Mouse (Mus musculus) kidney, embryonic 16.5 days (tissue): ENCODE results near the gene Plp2. TPM values are rescaled to one million over a fixed set of nuclear protein-coding genes. Genes with fewer than 3 reads are reported as not detected.

ENCODE experiments used
- ATAC-seq: fragments of 200-750 bp; cut with Nextera tagmentation; 2 replicates; pipeline ENCODE4 v1.8.0; 2017; ENCODE audit warnings: moderate TSS enrichment; ENCODE audit not compliant: low FRiP score, low TSS enrichment
- H3K27ac ChIP-seq: fragments of 300-500 bp; sonication (generic); 2 replicates; pipeline ENCODE4 v1.5.1; 2014; ENCODE audit warnings: low read length
- H3K27me3 ChIP-seq: fragments of 300-500 bp; sonication (generic); 2 replicates; pipeline ENCODE4 v1.6.1; 2014; ENCODE audit warnings: low read length, control low read depth, mixed read lengths; ENCODE audit not compliant: insufficient read depth
- H3K36me3 ChIP-seq: fragments of 300-500 bp; sonication (generic); 2 replicates; pipeline ENCODE4 v1.6.1; 2014; ENCODE audit warnings: low read length, control low read depth, mixed read lengths; ENCODE audit not compliant: insufficient read depth
- H3K4me1 ChIP-seq: fragments of 300-500 bp; sonication (generic); 2 replicates; pipeline ENCODE4 v1.6.1; 2014; ENCODE audit warnings: low read length, control low read depth, mixed read lengths; ENCODE audit not compliant: insufficient read depth
- H3K4me2 ChIP-seq: fragments of 300-500 bp; sonication (generic); replicated peaks from 2 replicates; pipeline ENCODE4 v1.6.1; 2014; ENCODE audit warnings: low read depth, low read length
- H3K4me3 ChIP-seq: fragments of 300-500 bp; sonication (generic); 2 replicates; pipeline ENCODE4 v1.5.1; 2014; ENCODE audit warnings: mild to moderate bottlenecking, low read length
- H3K9ac ChIP-seq: fragments of 300-500 bp; sonication (generic); replicated peaks from 2 replicates; pipeline ENCODE4 v1.6.1; 2014; ENCODE audit warnings: low read length
- H3K9me3 ChIP-seq: fragments of 300-500 bp; sonication (generic); 2 replicates; pipeline ENCODE4 v1.6.1; 2016; ENCODE audit warnings: low read length, control low read depth
- WGBS: fragments of 180-500 bp; shearing (Covaris S2); extraction: QIAGEN DNeasy Blood & Tissue Kit; methylation state at CpG from one replicate; pipeline ENCODE4 v1.1.7; 2014; 5-methylcytosine and 5-hydroxymethylcytosine counted together
- polyA plus RNA-seq: library from polyadenylated mRNA; unstranded; fragments of >200 nt; fragmentation: Nextera tagmentation; extraction: Ambion mirVana; gene quantifications from 2 replicates; pipeline ENCODE4 v1.2.1, GENCODE M21; 2015

Plp2 gene
- polyA plus RNA-seq, 1 experiment from 2014 or later: 170 TPM

DNA sequence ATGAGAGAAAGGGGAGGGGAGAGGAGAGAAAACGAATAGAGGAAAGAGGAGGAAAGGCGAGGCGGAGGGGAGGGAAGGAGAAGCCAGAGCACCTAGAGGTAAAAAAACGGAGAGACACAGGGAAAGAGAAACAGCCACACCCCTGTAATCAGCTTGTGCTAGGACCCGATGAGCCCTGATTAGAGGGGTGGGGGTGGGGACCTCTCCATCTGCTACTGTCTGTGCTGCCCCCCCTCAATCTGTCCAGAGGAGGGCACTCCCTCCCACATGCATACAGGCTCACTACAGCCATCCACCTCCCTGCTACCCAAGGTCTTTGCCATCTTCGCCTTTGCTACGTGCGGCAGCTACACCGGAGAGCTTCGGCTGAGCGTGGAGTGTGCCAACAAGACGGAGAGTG, 30.4 kb downstream of the Plp2 start:
- Histone ChIP-seq H3K36me3 (no peaks in the 10 kb centered on the region), H3K27me3 (no peaks in the 10 kb centered on the region; the same call in 1 of the 2 replicates), H3K4me2 (no peak overlapping the region), H3K9ac (no peak overlapping the region), H3K27ac (no peak overlapping the region), H3K4me1 (no peaks in the 10 kb centered on the region), H3K4me3 (no peak overlapping the region), H3K9me3 (no peaks in the 10 kb centered on the region)
- WGBS: 37% methylated on average over 12 of the region's 12 CpGs
- no peak for ATAC-seq

DNA sequence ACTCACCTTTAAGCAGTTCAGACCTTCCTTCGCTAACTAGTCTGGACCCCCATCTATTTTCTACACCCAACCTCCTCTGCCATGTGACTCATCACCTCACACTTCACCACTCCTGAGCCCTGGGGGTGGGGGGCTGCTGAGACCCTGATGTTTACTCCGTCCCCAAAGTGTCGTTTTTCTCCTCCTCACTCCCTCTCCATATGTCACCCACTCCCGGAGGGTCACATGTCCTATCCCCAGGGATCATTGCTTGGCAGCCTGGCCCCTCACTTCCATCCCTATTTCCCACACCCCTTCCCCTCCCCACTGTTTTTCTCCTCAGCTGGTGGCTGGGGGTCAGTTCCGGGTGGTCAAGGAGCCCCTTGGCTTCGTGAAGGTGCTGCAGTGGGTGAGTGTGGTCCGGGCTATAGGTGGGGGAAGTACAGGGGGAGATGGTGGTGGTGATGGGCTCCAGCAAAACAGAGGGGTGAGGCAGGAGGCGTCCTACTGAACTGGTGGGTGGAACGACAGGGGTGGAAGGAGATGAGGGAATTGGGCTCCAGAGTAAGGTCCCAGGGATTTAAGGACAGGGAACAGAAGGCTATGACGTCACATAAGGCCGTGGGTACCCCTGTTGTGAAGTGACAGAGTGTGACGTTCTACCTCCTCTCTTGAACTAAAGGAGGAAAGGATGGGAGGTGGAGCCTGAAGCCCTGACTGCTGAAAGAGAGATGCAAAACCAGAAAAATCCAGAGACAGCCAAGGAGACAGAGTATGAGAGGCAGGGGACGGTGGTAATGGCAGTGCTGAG, 31.5 kb downstream of the Plp2 start:
- Histone ChIP-seq H3K27me3 (no peaks in the 10 kb centered on the region; the same call in 1 of the 2 replicates), H3K4me2 (no peak overlapping the region), H3K9me3 (no peaks in the 10 kb centered on the region), H3K36me3 (no peaks in the 10 kb centered on the region), H3K4me1 (no peaks in the 10 kb centered on the region), H3K4me3 (no peak overlapping the region), H3K27ac (no peak overlapping the region), H3K9ac (no peak overlapping the region)
- no peak for ATAC-seq
- WGBS: 32% methylated on average over 13 of the region's 13 CpGs

DNA sequence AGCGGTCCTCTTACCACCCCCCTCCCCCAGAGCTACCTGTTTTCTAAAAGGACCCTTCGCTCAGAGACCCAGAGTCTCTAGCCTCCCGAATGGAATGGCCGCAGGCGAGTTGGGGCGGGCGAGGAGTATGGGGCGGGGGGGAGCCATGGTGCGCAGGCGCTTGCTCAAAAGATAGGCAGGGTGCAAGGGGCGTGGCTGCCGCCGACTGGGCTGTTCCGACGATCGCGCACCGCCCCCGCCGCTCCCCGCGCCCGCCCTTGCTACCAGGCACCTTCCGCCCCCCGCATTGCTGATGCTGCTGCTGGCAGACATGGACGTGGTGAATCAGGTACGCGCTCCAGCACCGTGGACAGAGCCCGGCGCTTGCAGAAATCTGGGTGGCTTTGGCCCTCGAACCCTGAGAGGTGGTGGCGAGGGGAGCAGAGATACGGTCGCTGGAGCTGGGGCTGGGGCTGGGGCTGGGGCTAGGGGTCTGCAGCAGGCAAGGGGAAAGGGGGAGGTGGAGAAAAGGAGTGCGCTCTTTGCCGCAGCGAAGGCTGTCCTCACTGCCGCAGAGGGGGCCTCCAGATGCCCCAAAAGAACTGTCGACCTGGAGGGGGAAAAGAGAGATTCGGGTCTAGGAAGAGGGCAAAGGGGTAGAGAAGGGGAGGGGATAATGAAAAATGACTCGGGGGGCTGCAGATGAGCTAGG, 32.6 kb downstream of the Plp2 start, which contains the start of gene Syp:
Gene Syp (plus strand): TSS at position 71 of the 691 bp plus-strand sequence.
- no peak within 1 kb of the TSS for H3K27ac ChIP-seq
- no peak within 1 kb of the TSS for H3K9ac ChIP-seq
- no peaks in the 10 kb centered on the region for H3K4me1 ChIP-seq
- peak within 1 kb of the TSS; percentile 53 for H3K4me2 ChIP-seq
- H3K36me3 ChIP-seq: no peaks in the 10 kb centered on the region
- ATAC-seq: peak; percentile 87
- H3K9me3 ChIP-seq: no peaks in the 10 kb centered on the region
- peak within 1 kb of the TSS; percentile 39 for H3K4me3 ChIP-seq
- 26% methylated on average over 37 of the region's 42 CpGs for WGBS
- H3K27me3 ChIP-seq: no peaks in the 10 kb centered on the region; the same call in 1 of the 2 replicates

DNA sequence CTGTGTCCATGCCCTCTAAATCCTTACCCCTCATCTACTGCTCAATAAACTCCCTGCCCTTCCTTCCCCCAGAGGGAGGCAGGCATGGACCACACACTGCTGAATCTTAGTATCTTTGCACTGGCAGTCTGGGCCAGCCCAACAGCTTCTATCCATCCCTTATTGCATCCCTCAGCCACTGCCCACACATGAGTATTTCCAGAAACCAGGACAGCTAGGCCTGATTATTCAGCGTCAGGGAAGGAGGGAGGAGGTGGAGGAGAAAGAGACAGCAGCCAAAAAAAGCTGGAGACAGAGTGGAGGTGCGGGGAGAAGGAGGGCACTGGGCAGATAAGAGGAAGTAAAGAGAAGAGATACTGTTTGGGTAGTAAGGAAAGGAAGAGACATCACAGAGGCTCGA, 36.1 kb downstream of the Plp2 start:
- H3K9me3 ChIP-seq: no peaks in the 10 kb centered on the region
- H3K4me1 ChIP-seq: no peaks in the 10 kb centered on the region
- no peak overlapping the region for H3K4me2 ChIP-seq
- H3K27me3 ChIP-seq: no peaks in the 10 kb centered on the region; the same call in 1 of the 2 replicates
- WGBS: 72% methylated on average over 3 of the region's 3 CpGs
- no peak overlapping the region for H3K9ac ChIP-seq
- H3K36me3 ChIP-seq: no peaks in the 10 kb centered on the region
- no peak overlapping the region for H3K4me3 ChIP-seq
- no peak for ATAC-seq
- no peak overlapping the region for H3K27ac ChIP-seq

DNA sequence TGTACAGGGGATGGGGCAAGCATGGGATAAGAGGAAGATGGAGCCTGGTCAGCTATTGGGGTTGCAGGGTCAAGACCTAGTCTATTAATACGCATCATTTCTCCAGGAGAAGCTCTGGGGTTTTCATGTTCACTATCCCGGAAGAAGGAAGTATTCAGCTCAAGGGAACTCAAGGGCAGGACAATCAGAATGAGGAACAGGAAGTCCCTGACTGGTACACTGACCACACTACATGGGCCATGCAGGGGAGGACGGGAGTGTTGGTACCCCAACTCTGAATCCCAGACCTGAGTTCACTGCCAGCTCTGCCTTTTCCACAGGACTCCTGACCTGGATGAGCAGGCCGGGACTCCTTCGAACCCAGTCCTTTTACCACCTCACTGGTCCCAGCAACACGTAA, 38.6 kb downstream of the Plp2 start:
- no peak overlapping the region for H3K9ac ChIP-seq
- no peaks in the 10 kb centered on the region for H3K9me3 ChIP-seq
- no peak overlapping the region for H3K4me3 ChIP-seq
- H3K36me3 ChIP-seq: no peaks in the 10 kb centered on the region
- no peaks in the 10 kb centered on the region for H3K27me3 ChIP-seq
- 93% methylated on average over 6 of the region's 6 CpGs for WGBS
- no peak overlapping the region for H3K4me2 ChIP-seq
- H3K27ac ChIP-seq: no peak overlapping the region
- no peaks in the 10 kb centered on the region for H3K4me1 ChIP-seq
- ATAC-seq: no peak

Other genes starting within 250 kb of the Plp2 start
- gene Foxp3, start 97.7 kb downstream of the Plp2 start, polyA plus RNA-seq: 0.18 TPM in 1 of 2 replicates, not detected in the other
- gene Ppp1r3f, start 97.1 kb downstream of the Plp2 start, polyA plus RNA-seq: 1.9 and 2.2 TPM in 2 replicates
- gene Ccdc22, start 65.9 kb downstream of the Plp2 start, polyA plus RNA-seq: 35.3 and 36.6 TPM in 2 replicates
- gene Cacna1f, start 64.3 kb downstream of the Plp2 start, polyA plus RNA-seq: 0.04 and 0.09 TPM in 2 replicates
- 3.1 and 3.6 TPM in 2 replicates for gene Syp, start 32.9 kb downstream of the Plp2 start, polyA plus RNA-seq
- 14.1 and 14.7 TPM in 2 replicates for gene Prickle3, start 14.1 kb downstream of the Plp2 start, polyA plus RNA-seq
- gene Magix, start 9.9 kb upstream of the Plp2 start, polyA plus RNA-seq: 0.91 and 1.4 TPM in 2 replicates
- gene Gpkow, start 25.7 kb upstream of the Plp2 start, polyA plus RNA-seq: 47.6 and 50.4 TPM in 2 replicates
- 45.7 and 48.8 TPM in 2 replicates for gene Wdr45, start 42.9 kb upstream of the Plp2 start, polyA plus RNA-seq
- 0.59 TPM in 1 of 2 replicates, not detected in the other for gene Gm45208, start 50.9 kb upstream of the Plp2 start, polyA plus RNA-seq
- gene Praf2, start 57.0 kb upstream of the Plp2 start, polyA plus RNA-seq: 69.3 and 74.7 TPM in 2 replicates
- 17.4 and 19.6 TPM in 2 replicates for gene Ccdc120, start 79.5 kb upstream of the Plp2 start, polyA plus RNA-seq
- gene Tfe3, start 91.2 kb upstream of the Plp2 start, polyA plus RNA-seq: 30.9 and 31.4 TPM in 2 replicates
- gene Gripap1, start 118.4 kb upstream of the Plp2 start, polyA plus RNA-seq: 47.5 and 57.0 TPM in 2 replicates
- 1.7 and 1.9 TPM in 2 replicates for gene Kcnd1, start 150.9 kb upstream of the Plp2 start, polyA plus RNA-seq
- 37.5 and 39.1 TPM in 2 replicates for gene Otud5, start 170.0 kb upstream of the Plp2 start, polyA plus RNA-seq
- gene Pim2, start 206.9 kb upstream of the Plp2 start, polyA plus RNA-seq: 11.7 and 13.4 TPM in 2 replicates
- gene Slc35a2, start 212.6 kb upstream of the Plp2 start, polyA plus RNA-seq: 37.8 and 41.1 TPM in 2 replicates
- gene Pqbp1, start 227.9 kb upstream of the Plp2 start, polyA plus RNA-seq: 113 and 124 TPM in 2 replicates
- 182 and 184 TPM in 2 replicates for gene Timm17b, start 228.0 kb upstream of the Plp2 start, polyA plus RNA-seq
- gene Gm10491, start 236.4 kb upstream of the Plp2 start, polyA plus RNA-seq: not detected in 2 replicates
- not detected in 2 replicates for gene Gm10490, start 238.2 kb upstream of the Plp2 start, polyA plus RNA-seq
- 1.4 and 2.3 TPM in 2 replicates for gene Pcsk1n, start 248.4 kb upstream of the Plp2 start, polyA plus RNA-seq